Mouse (Mus musculus): ENCODE measurements at regions not wholly inside any gene's neighbourhood (a gene's known extent, or its start where the extent isn't known, plus 50 kb on each side); places are given as distances from the start of the nearest gene placed in this dataset.

GRCm38 (mm10) chr9:52850552-52850951 lies 171.0 kb upstream of the AI593442 start:
- no peak for TF ChIP-seq EP300 (IDR thresholded peaks at IDR 0.05; ENCODE audit: low read depth)
- TF ChIP-seq CTCF (IDR thresholded peaks at IDR 0.05; ENCODE audit: low read depth), result no peak
